Comparison of ENCODE assay signal across 10 mouse cellular contexts in genomic region chr4:136246568-136246969, GRCm38 (mm10). TPM values are rescaled to one million over a fixed set of nuclear protein-coding genes. Genes with fewer than 3 reads are reported as not detected.
DNase-seq lines count a peak whose midpoint lies in the region; ATAC-seq and TF ChIP-seq lines count a peak whose summit lies in the region.
"Had no signal": no experiment of that assay in that cellular context is flagged by ENCODE, and none has a peak within 500 bp of the region (broad histone marks: within the 10 kb centered on the region; RNA-seq: fewer than 3 reads in every experiment).

No protein-coding gene starts in this region.

- peaks cover 42% of the 10 kb centered on the region for H3K4me1 ChIP-seq in forebrain, embryonic 10.5 days
- H3K4me1 ChIP-seq in forebrain, embryonic 12.5 days, result peaks cover 34% of the 10 kb centered on the region
- peaks cover 0 to 13% of the 10 kb centered on the region in 2 experiments; a peak in 3 of 4 replicates for H3K4me1 ChIP-seq in CH12.LX (ENCODE audit: control insufficient read depth in 1 of 2, insufficient read depth in 2 of 2)
- peaks cover 16% of the 10 kb centered on the region for H3K4me1 ChIP-seq in heart, postnatal 0 days (ENCODE audit: control insufficient read depth, insufficient read depth)
- peaks cover 17% of the 10 kb centered on the region for H3K4me1 ChIP-seq in liver, postnatal 0 days (ENCODE audit: insufficient read depth)

- no peak overlapping the region for H3K27ac ChIP-seq in forebrain, embryonic 10.5 days
- no peak overlapping the region for H3K27ac ChIP-seq in forebrain, embryonic 12.5 days
- H3K27ac ChIP-seq in CH12.LX (ENCODE audit: insufficient read depth, low read depth), result no peak overlapping the region
- H3K27ac ChIP-seq in heart, postnatal 0 days (ENCODE audit: low read depth), result peak overlapping the region; percentile 69
- H3K27ac ChIP-seq in liver, postnatal 0 days (ENCODE audit: low read depth), result peak overlapping the region; percentile 29; the same call in 1 of the 2 replicates

- no peak for TF ChIP-seq RAD21 in CH12.LX (IDR thresholded peaks at IDR 0.05; ENCODE audit: low read depth, low read length)

- no peak overlapping the region for H3K9ac ChIP-seq in forebrain, embryonic 12.5 days
- no peak overlapping the region for H3K9ac ChIP-seq in CH12.LX (ENCODE audit: insufficient read depth, low read depth)
- 0 out of 2 replicates have a peak overlapping the region, but pooled peaks have one; percentile 16 for H3K9ac ChIP-seq in heart, postnatal 0 days (replicated peaks; ENCODE audit: low read depth, low read length)
- no peak overlapping the region for H3K9ac ChIP-seq in liver, postnatal 0 days (replicated peaks)

- H3K27me3 ChIP-seq in forebrain, embryonic 10.5 days (ENCODE audit: poor library complexity, severe bottlenecking), result peaks cover 97% of the 10 kb centered on the region
- peaks cover 90% of the 10 kb centered on the region for H3K27me3 ChIP-seq in forebrain, embryonic 12.5 days
- peaks cover 83% of the 10 kb centered on the region for H3K27me3 ChIP-seq in CH12.LX (replicated peaks)
- peaks cover 14% of the 10 kb centered on the region; the same call in 1 of the 2 replicates for H3K27me3 ChIP-seq in heart, postnatal 0 days (ENCODE audit: control insufficient read depth, insufficient read depth, low read length)
- peaks cover 46% of the 10 kb centered on the region for H3K27me3 ChIP-seq in liver, postnatal 0 days (ENCODE audit: insufficient read depth, low read length)

- H3K4me2 ChIP-seq in forebrain, embryonic 12.5 days, result no peak overlapping the region
- H3K4me2 ChIP-seq in CH12.LX (ENCODE audit: insufficient read depth, low read depth, poor library complexity, severe bottlenecking), result peak overlapping the region; percentile 32; the same call in 1 of the 2 replicates
- H3K4me2 ChIP-seq in heart, postnatal 0 days (ENCODE audit: low read depth, low read length), result peak overlapping the region; percentile 96
- H3K4me2 ChIP-seq in liver, postnatal 0 days (ENCODE audit: low read depth, low read length), result peak overlapping the region; percentile 82

- no peaks in the 10 kb centered on the region for H3K79me2 ChIP-seq in CH12.LX (replicated peaks; ENCODE audit: control insufficient read depth, extremely low read depth, insufficient read depth, poor library complexity, severe bottlenecking)

- peaks cover 3% of the 10 kb centered on the region; the same call in 1 of the 2 replicates for H3K36me3 ChIP-seq in forebrain, embryonic 10.5 days (replicated peaks)
- H3K36me3 ChIP-seq in forebrain, embryonic 12.5 days (replicated peaks), result no peaks in the 10 kb centered on the region
- no peaks in the 10 kb centered on the region for H3K36me3 ChIP-seq in CH12.LX (replicated peaks in 1 of 2; ENCODE audit: control insufficient read depth in 1 of 2, insufficient read depth in 1 of 2, low read length in 1 of 2)
- H3K36me3 ChIP-seq in heart, postnatal 0 days (replicated peaks; ENCODE audit: control insufficient read depth, insufficient read depth, low read length), result no peaks in the 10 kb centered on the region
- peaks cover 5% of the 10 kb centered on the region; the same call in 1 of the 2 replicates for H3K36me3 ChIP-seq in liver, postnatal 0 days (replicated peaks; ENCODE audit: insufficient read depth, low read length)

- TF ChIP-seq POLR2A in CH12.LX (IDR thresholded peaks at IDR 0.05; ENCODE audit: low read depth, low read length), result no peak

- WGBS in forebrain, embryonic 10.5 days, result under 1% methylated on average over 12 of the region's 12 CpGs
- 3% methylated on average over 12 of the region's 12 CpGs for WGBS in forebrain, embryonic 12.5 days
- 6% methylated on average over 12 of the region's 12 CpGs for WGBS in heart, postnatal 0 days
- 5% methylated on average over 12 of the region's 12 CpGs for WGBS in liver, postnatal 0 days (ENCODE audit: insufficient replicate concordance)

- H3K9me3 ChIP-seq in forebrain, embryonic 10.5 days, result no peaks in the 10 kb centered on the region
- H3K9me3 ChIP-seq in forebrain, embryonic 12.5 days, result no peaks in the 10 kb centered on the region
- H3K9me3 ChIP-seq in CH12.LX (replicated peaks; ENCODE audit: low read length), result peaks cover 16% of the 10 kb centered on the region
- no peaks in the 10 kb centered on the region for H3K9me3 ChIP-seq in heart, postnatal 0 days (replicated peaks; ENCODE audit: control insufficient read depth, low read length)
- H3K9me3 ChIP-seq in liver, postnatal 0 days (ENCODE audit: low read length), result no peaks in the 10 kb centered on the region

- in situ Hi-C loops in CH12.LX (cut with MboI; ENCODE audit: low pct_ligation_motif_present, low pct_unique_long_range_greater_than_20kb, low sequenced_read_pairs), result loop anchor here (25.0 kb wide), 1 partner anchor 366 kb away; the partner anchor contains the start of genes Kdm1a, Lactbl1 and Tex46

- dilution Hi-C loops in CH12.LX (cut with MboI; ENCODE audit: extremely low pct_ligation_motif_present, extremely low pct_unique_long_range_greater_than_20kb, low sequenced_read_pairs), result no loop called here

- no peak for TF ChIP-seq CTCF in CH12.LX (conservative IDR thresholded peaks at IDR 0.05 in 1 of 2, IDR thresholded peaks at IDR 0.05 in 1 of 2; ENCODE audit: low read depth in 2 of 2, low read length in 2 of 2)
- no peak for TF ChIP-seq CTCF in heart, postnatal 0 days (IDR thresholded peaks at IDR 0.05; ENCODE audit: low read depth)
- TF ChIP-seq CTCF in liver, postnatal 0 days (IDR thresholded peaks at IDR 0.05; ENCODE audit: low read depth), result no peak

- TF ChIP-seq EP300 in CH12.LX (IDR thresholded peaks at IDR 0.05; ENCODE audit: low read length), result no peak
- no peak for TF ChIP-seq EP300 in heart, postnatal 0 days (IDR thresholded peaks at IDR 0.05; ENCODE audit: low read depth)
- no peak for TF ChIP-seq EP300 in liver, postnatal 0 days (IDR thresholded peaks at IDR 0.05; ENCODE audit: low read depth)

- no peak for ATAC-seq in forebrain, embryonic 12.5 days (ENCODE audit: low FRiP score)
- peak; percentile 75 for ATAC-seq in heart, postnatal 0 days (ENCODE audit: insufficient read depth, low read depth)
- peak; percentile 45 for ATAC-seq in liver, postnatal 0 days

- no peak for DNase-seq in forebrain, embryonic 10.5 days (ENCODE audit: extremely low spot score, low spot score)
- DNase-seq in CH12.LX (ENCODE audit: extremely low read depth) (no peak), MN1 (ENCODE audit: low spot score) (no peak)
- DNase-seq in heart, postnatal 0 days (ENCODE audit: low spot score), result peak; percentile 55
- peak; percentile 45 for DNase-seq in liver, postnatal 0 days
- DNase-seq in frontal cortex, postnatal 25 days (ENCODE audit: low spot score in 2 of 2), result no peak
- DNase-seq in layer of hippocampus, adult 11-12 months (ENCODE audit: low spot score), result no peak
- DNase-seq: adrenal gland, postnatal 10 days; thymus, postnatal 14 days had no signal

- peak overlapping the region; percentile 61 for H3K4me3 ChIP-seq in forebrain, embryonic 10.5 days
- no peak overlapping the region for H3K4me3 ChIP-seq in forebrain, embryonic 12.5 days (replicated peaks)
- H3K4me3 ChIP-seq in CH12.LX (replicated peaks in 1 of 3; ENCODE audit: low read depth in 2 of 3, low read length in 2 of 3, poor library complexity in 1 of 3), result no peak overlapping the region
- H3K4me3 ChIP-seq in heart, postnatal 0 days (ENCODE audit: low read depth, low read length), result peak overlapping the region; percentile 84
- peak overlapping the region; percentile 6; the same call in 1 of the 2 replicates for H3K4me3 ChIP-seq in liver, postnatal 0 days (ENCODE audit: low read depth, low read length)

TF ChIP-seq in CH12.LX, 34 proteins besides CTCF, POLR2A, EP300 and RAD21 (continues in another document):
- TF ChIP-seq MAFK (IDR thresholded peaks at IDR 0.05; ENCODE audit: insufficient replicate concordance, low read length) (no peak), ELF1 (IDR thresholded peaks at IDR 0.05; ENCODE audit: low read depth, low read length) (no peak), SIN3A (IDR thresholded peaks at IDR 0.05; ENCODE audit: low read length) (no peak), UBTF (IDR thresholded peaks at IDR 0.05; ENCODE audit: low read depth, low read length) (no peak), POLR2AphosphoS2 (IDR thresholded peaks at IDR 0.05; ENCODE audit: low read depth, low read length) (no peak), ZMIZ1 (IDR thresholded peaks at IDR 0.05; ENCODE audit: low read depth, low read length) (no peak), MEF2A (IDR thresholded peaks at IDR 0.05; ENCODE audit: borderline replicate concordance, low read depth, low read length) (no peak)

RNA-seq across cellular contexts. Expression of gene Tcea3, which starts 1.0 kb away (rescaled TPM):
- 0.49 and 0.77 TPM in 2 replicates for polyA plus RNA-seq in forebrain, embryonic 10.5 days (2016; fragmentation: Nextera tagmentation; extraction: Ambion mirVana)
- 1.6 and 1.9 TPM in 2 replicates for polyA plus RNA-seq in forebrain, embryonic 12.5 days (2016; fragmentation: Nextera tagmentation; extraction: Ambion mirVana)
- total RNA-seq in CH12.LX (2012; rRNA removed) (not detected in 2 replicates), CH12.LX (2014; rRNA removed) (not detected in 2 replicates)
- polyA plus RNA-seq in CH12.LX (2012; ENCODE audit: insufficient read length, low read depth), result not detected in 2 replicates
- 28.6 and 36.6 TPM in 2 replicates for total RNA-seq in heart, postnatal 0 days (2014; rRNA removed; ENCODE audit: low replicate concordance)
- 103 and 105 TPM in 2 replicates for polyA plus RNA-seq in heart, postnatal 0 days (2015; fragmentation: Nextera tagmentation; extraction: Ambion mirVana)
- 37.6 and 41.7 TPM in 2 replicates for polyA plus RNA-seq in liver, postnatal 0 days (2015; fragmentation: Nextera tagmentation; extraction: Ambion mirVana)

RNA-seq across cellular contexts. Expression of gene Zfp46, which starts 37.9 kb away (rescaled TPM):
- 21.1 and 21.8 TPM in 2 replicates for polyA plus RNA-seq in forebrain, embryonic 10.5 days (2016; fragmentation: Nextera tagmentation; extraction: Ambion mirVana)
- polyA plus RNA-seq in forebrain, embryonic 12.5 days (2016; fragmentation: Nextera tagmentation; extraction: Ambion mirVana), result 25.8 and 38.1 TPM in 2 replicates
- total RNA-seq in CH12.LX (2012; rRNA removed) (6.6 and 7.2 TPM in 2 replicates), CH12.LX (2014; rRNA removed) (3.3 and 4.1 TPM in 2 replicates)
- polyA plus RNA-seq in CH12.LX (2012; ENCODE audit: insufficient read length, low read depth), result 1.8 and 2.8 TPM in 2 replicates
- total RNA-seq in heart, postnatal 0 days (2014; rRNA removed; ENCODE audit: low replicate concordance), result 19.1 and 21.3 TPM in 2 replicates
- 15.3 and 19.5 TPM in 2 replicates for polyA plus RNA-seq in heart, postnatal 0 days (2015; fragmentation: Nextera tagmentation; extraction: Ambion mirVana)
- polyA plus RNA-seq in liver, postnatal 0 days (2015; fragmentation: Nextera tagmentation; extraction: Ambion mirVana), result 1.6 and 1.9 TPM in 2 replicates

RNA-seq across cellular contexts. Expression of gene Asap3, which starts 40.4 kb away (rescaled TPM):
- polyA plus RNA-seq in forebrain, embryonic 10.5 days (2016; fragmentation: Nextera tagmentation; extraction: Ambion mirVana), result 4.7 and 5.2 TPM in 2 replicates
- polyA plus RNA-seq in forebrain, embryonic 12.5 days (2016; fragmentation: Nextera tagmentation; extraction: Ambion mirVana), result 5.9 and 6.4 TPM in 2 replicates
- total RNA-seq in CH12.LX (2012; rRNA removed) (0.08 TPM in 2 replicates), CH12.LX (2014; rRNA removed) (not detected in 2 replicates)
- 0.07 TPM in 1 of 2 replicates, not detected in the other for polyA plus RNA-seq in CH12.LX (2012; ENCODE audit: insufficient read length, low read depth)
- 2.9 and 3.2 TPM in 2 replicates for total RNA-seq in heart, postnatal 0 days (2014; rRNA removed; ENCODE audit: low replicate concordance)
- polyA plus RNA-seq in heart, postnatal 0 days (2015; fragmentation: Nextera tagmentation; extraction: Ambion mirVana), result 1.7 and 2.0 TPM in 2 replicates
- 4.5 and 4.8 TPM in 2 replicates for polyA plus RNA-seq in liver, postnatal 0 days (2015; fragmentation: Nextera tagmentation; extraction: Ambion mirVana)

Comparison
In these comparisons a context has a peak if more than half of its experiments do, and no peak if none do; other contexts are left out.
1. H3K4me3 ChIP-seq: peak in forebrain, embryonic 10.5 days (single experiment), heart, postnatal 0 days (single experiment) and liver, postnatal 0 days (single experiment); none in forebrain, embryonic 12.5 days (single experiment) and CH12.LX (0 of 3).
2. DNase-seq: peak in heart, postnatal 0 days (single experiment) and liver, postnatal 0 days (single experiment); none in forebrain, embryonic 10.5 days (single experiment), CH12.LX (single experiment), frontal cortex, postnatal 25 days (0 of 2), MN1 (single experiment) and layer of hippocampus, adult 11-12 months (single experiment).
3. H3K27ac ChIP-seq: peak in heart, postnatal 0 days (single experiment) and liver, postnatal 0 days (single experiment); none in forebrain, embryonic 10.5 days (single experiment), forebrain, embryonic 12.5 days (single experiment) and CH12.LX (single experiment).
4. RNA of gene Tcea3, which starts 1.0 kb away (polyA plus RNA-seq): 103 to 105 TPM in heart, postnatal 0 days and 37.6 to 41.7 TPM in liver, postnatal 0 days; 1.6 to 1.9 TPM in forebrain, embryonic 12.5 days, 0.49 to 0.77 TPM in forebrain, embryonic 10.5 days and not detected in CH12.LX; every median in the first group is over 10 times any median in the second.